Mouse (Mus musculus): ENCODE results near the gene Tmed4. TPM values are rescaled to one million over a fixed set of nuclear protein-coding genes. Genes with fewer than 3 reads are reported as not detected.

Gene Tmed4
- polyA plus RNA-seq, 1 experiment: 66.9 TPM

DNA sequence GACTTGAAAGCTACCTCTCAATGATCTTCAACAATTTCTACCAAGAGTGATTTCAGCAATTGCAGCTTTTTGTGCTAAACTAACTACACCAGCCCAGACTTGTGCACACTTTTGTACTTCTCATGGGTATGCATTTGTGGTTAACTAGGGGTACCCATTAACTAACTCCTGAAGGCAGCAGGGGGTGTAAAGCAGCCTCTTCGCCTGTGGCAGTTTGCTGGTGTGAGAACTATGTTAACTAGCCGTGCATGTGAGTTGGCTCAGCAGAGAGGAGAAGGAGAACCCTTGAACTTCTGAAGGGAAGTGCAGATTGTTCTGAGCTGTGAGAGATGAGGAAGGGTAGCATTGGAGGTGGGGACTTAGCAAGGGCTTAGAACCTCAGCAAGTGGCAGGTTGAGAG lies 28.1 kb upstream of the Tmed4 start:
- Histone ChIP-seq H3ac (ENCODE audit: control insufficient read depth, insufficient read length) (no peak overlapping the region), H3K4me2 (ENCODE audit: low read depth) (no peak overlapping the region), H3K27me3 (ENCODE audit: control insufficient read depth, insufficient read depth, insufficient read length) (no peaks in the 10 kb centered on the region), H3K36me3 (ENCODE audit: control insufficient read depth, insufficient read depth) (peaks cover 35% of the 10 kb centered on the region), H3K79me2 (ENCODE audit: control insufficient read depth, insufficient read depth) (peaks cover 5% of the 10 kb centered on the region), H3K4me3 (no peak overlapping the region)
- no peak for TF ChIP-seq TCF12 (IDR thresholded peaks at IDR 0.05; ENCODE audit: insufficient read depth, poor library complexity, severe bottlenecking)
- no peak for TF ChIP-seq E2F4 (IDR thresholded peaks at IDR 0.05; ENCODE audit: insufficient read depth)

DNA sequence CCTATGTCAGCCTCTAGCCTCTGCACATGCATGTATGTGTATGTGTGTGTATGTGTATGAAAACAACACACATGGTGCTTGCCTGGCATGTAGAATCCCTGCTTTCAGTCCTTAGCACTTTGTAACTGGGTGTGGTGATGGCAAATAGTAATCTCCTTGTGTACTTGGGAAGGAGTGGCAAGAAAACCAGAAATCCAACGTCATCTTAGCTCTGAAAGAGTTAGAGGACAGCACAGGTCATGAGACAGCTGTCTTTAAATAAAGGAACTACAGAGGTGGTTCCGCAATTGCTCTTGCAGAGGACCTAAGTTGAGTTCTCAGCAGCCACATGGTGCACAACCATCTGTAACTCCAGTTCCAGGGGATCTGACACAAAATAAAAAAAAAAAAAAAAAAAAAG lies 24.8 kb upstream of the Tmed4 start:
- TF ChIP-seq CEBPB (IDR thresholded peaks at IDR 0.05; ENCODE audit: insufficient read depth, poor library complexity, severe bottlenecking): no peak
- no peak for TF ChIP-seq TCF3 (IDR thresholded peaks at IDR 0.05; ENCODE audit: insufficient read length, low read depth)
- no peak for TF ChIP-seq SRF (IDR thresholded peaks at IDR 0.05; ENCODE audit: control insufficient read depth, insufficient read length, low read depth)
- Histone ChIP-seq H3ac (ENCODE audit: control insufficient read depth, insufficient read length) (no peak overlapping the region), H3K36me3 (ENCODE audit: control insufficient read depth, insufficient read depth) (peaks cover 39% of the 10 kb centered on the region)

DNA sequence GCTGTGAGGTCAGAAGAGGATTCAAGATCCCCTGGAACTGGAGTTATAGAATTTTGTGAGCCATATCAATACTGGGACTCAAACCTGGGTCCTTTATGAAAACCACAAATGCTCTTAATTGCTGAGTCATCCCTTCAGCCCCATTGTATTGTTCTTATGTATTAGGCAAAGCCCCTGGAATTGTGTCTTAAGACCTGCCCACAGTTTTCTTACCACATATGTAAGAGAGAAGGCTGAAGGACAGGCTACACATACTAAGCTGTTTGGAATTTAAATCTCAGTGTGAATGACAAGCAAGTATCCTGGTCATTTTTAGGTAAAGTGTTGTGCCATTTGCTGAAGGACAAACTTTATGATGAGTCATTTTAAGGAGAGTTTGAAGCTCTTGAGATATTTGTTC lies 21.4 kb upstream of the Tmed4 start:
- no peak for TF ChIP-seq TCF3 (IDR thresholded peaks at IDR 0.05; ENCODE audit: insufficient read length, low read depth)
- no peak for TF ChIP-seq MYOG (IDR thresholded peaks at IDR 0.05; ENCODE audit: control insufficient read depth in 1 of 3, insufficient read depth in 1 of 3, insufficient read length in 2 of 3, low read depth in 2 of 3)
- TF ChIP-seq SRF (IDR thresholded peaks at IDR 0.05; ENCODE audit: control insufficient read depth, insufficient read length, low read depth): no peak
- TF ChIP-seq CEBPB (IDR thresholded peaks at IDR 0.05; ENCODE audit: insufficient read depth, poor library complexity, severe bottlenecking): no peak
- no peak for TF ChIP-seq MYOD1 (IDR thresholded peaks at IDR 0.05; ENCODE audit: control insufficient read depth in 1 of 3, insufficient read length in 2 of 3, low read depth in 2 of 3)
- no peak for TF ChIP-seq MAX (IDR thresholded peaks at IDR 0.05; ENCODE audit: low read depth)
- no peak for TF ChIP-seq TCF12 (IDR thresholded peaks at IDR 0.05; ENCODE audit: insufficient read depth, poor library complexity, severe bottlenecking)
- Histone ChIP-seq H3K27me3 (ENCODE audit: control insufficient read depth, insufficient read depth, insufficient read length) (no peaks in the 10 kb centered on the region), H3K4me3 (no peak overlapping the region), H3K4me2 (ENCODE audit: low read depth) (no peak overlapping the region), H3K36me3 (ENCODE audit: control insufficient read depth, insufficient read depth) (peaks cover 31% of the 10 kb centered on the region), H3ac (ENCODE audit: control insufficient read depth, insufficient read length) (no peak overlapping the region), H3K79me2 (ENCODE audit: control insufficient read depth, insufficient read depth) (peaks cover 64% of the 10 kb centered on the region)

More for the DNA sequence above, 24.8 kb upstream of the Tmed4 start:
- H3K4me2 ChIP-seq (ENCODE audit: low read depth): no peak overlapping the region
- H3K4me3 ChIP-seq: no peak overlapping the region
- H3K27me3 ChIP-seq (ENCODE audit: control insufficient read depth, insufficient read depth, insufficient read length): no peaks in the 10 kb centered on the region
- H3K79me2 ChIP-seq (ENCODE audit: control insufficient read depth, insufficient read depth): peaks cover 38% of the 10 kb centered on the region

DNA sequence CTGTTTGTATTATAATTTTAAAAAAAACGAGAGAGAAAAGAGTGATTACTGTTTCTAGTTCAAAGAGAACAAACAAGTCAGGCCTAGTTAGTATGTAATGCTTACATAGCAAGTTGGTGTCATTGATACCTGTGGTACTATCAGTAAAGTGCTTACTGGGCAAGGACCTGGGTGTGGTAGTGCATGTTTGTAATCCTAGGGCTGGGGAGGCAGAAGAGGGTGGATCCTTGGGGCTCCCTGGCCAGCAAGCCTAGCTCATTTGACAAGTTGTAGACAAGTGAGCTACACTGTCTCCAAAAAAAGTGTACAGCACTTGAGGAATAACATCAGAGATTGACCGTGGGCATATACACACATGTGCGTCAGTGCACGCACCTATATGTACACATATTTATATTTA lies 20.0 kb upstream of the Tmed4 start:
- Histone ChIP-seq H3K4me2 (ENCODE audit: low read depth) (no peak overlapping the region), H3K36me3 (ENCODE audit: control insufficient read depth, insufficient read depth) (peaks cover 27% of the 10 kb centered on the region), H3ac (ENCODE audit: control insufficient read depth, insufficient read length) (no peak overlapping the region), H3K27me3 (ENCODE audit: control insufficient read depth, insufficient read depth, insufficient read length) (no peaks in the 10 kb centered on the region), H3K79me2 (ENCODE audit: control insufficient read depth, insufficient read depth) (peaks cover 59% of the 10 kb centered on the region), H3K4me3 (no peak overlapping the region)
- no peak for TF ChIP-seq E2F4 (IDR thresholded peaks at IDR 0.05; ENCODE audit: insufficient read depth)

DNA sequence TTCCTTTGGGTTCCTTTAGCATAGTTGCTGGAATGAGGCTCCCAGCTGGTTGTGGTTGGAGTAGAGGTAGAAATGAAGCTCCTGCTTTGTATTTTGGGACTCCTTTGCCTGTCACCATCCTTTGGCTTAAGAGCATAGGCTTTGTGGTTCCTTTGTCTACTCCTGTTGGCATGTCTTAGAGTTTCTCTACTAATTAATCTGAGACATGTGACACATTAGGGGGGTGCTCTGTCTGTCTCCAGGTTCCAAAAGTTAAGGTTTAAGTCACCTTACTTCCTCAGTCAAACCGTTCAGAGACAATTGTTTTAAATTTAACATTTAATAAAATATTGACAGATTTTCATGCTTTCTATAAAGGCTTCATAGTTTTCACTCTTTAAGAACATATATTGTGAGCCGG lies 18.9 kb upstream of the Tmed4 start:
- Histone ChIP-seq H3K4me3 (no peak overlapping the region), H3K36me3 (ENCODE audit: control insufficient read depth, insufficient read depth) (peaks cover 17% of the 10 kb centered on the region), H3K79me2 (ENCODE audit: control insufficient read depth, insufficient read depth) (peaks cover 59% of the 10 kb centered on the region), H3K4me2 (ENCODE audit: low read depth) (no peak overlapping the region), H3K27me3 (ENCODE audit: control insufficient read depth, insufficient read depth, insufficient read length) (no peaks in the 10 kb centered on the region), H3ac (ENCODE audit: control insufficient read depth, insufficient read length) (no peak overlapping the region)
- TF ChIP-seq TCF3 (IDR thresholded peaks at IDR 0.05; ENCODE audit: insufficient read length, low read depth): no peak
- TF ChIP-seq CEBPB (IDR thresholded peaks at IDR 0.05; ENCODE audit: insufficient read depth, poor library complexity, severe bottlenecking): no peak
- TF ChIP-seq SRF (IDR thresholded peaks at IDR 0.05; ENCODE audit: control insufficient read depth, insufficient read length, low read depth): no peak
- no peak for TF ChIP-seq POLR2A (IDR thresholded peaks at IDR 0.05; ENCODE audit: insufficient read length, low read depth)
- no peak for TF ChIP-seq USF1 (IDR thresholded peaks at IDR 0.05; ENCODE audit: low read depth)
- TF ChIP-seq TCF12 (IDR thresholded peaks at IDR 0.05; ENCODE audit: insufficient read depth, poor library complexity, severe bottlenecking): no peak
- no peak for TF ChIP-seq MAX (IDR thresholded peaks at IDR 0.05; ENCODE audit: low read depth)

DNA sequence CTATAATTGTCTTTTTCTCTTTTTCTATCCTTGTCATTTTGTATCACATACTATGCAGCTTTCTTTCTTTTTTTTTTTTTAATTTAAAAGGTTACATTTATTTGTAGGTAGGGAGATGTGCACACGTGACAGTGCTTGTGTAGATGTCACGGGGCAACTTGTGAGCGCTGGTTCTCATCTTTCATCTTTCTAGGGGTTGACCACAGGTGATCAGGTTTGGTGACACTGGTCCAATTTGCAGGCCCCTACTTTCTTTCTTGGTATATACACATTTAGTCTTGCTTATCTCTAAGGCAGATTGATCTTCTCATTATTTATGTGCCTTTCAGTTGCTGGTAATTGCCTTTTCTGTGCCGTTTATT lies 18.3 kb upstream of the Tmed4 start:
- H3ac ChIP-seq (ENCODE audit: control insufficient read depth, insufficient read length): no peak overlapping the region

More for the DNA sequence above, 18.3 kb upstream of the Tmed4 start:
- H3K27me3 ChIP-seq (ENCODE audit: control insufficient read depth, insufficient read depth, insufficient read length): no peaks in the 10 kb centered on the region
- peaks cover 59% of the 10 kb centered on the region for H3K79me2 ChIP-seq (ENCODE audit: control insufficient read depth, insufficient read depth)
- no peak for TF ChIP-seq USF1 (IDR thresholded peaks at IDR 0.05; ENCODE audit: low read depth)
- TF ChIP-seq POLR2AphosphoS2 (IDR thresholded peaks at IDR 0.05; ENCODE audit: insufficient read length, low read depth): no peak
- TF ChIP-seq MYOG (IDR thresholded peaks at IDR 0.05; ENCODE audit: control insufficient read depth in 1 of 3, insufficient read depth in 1 of 3, insufficient read length in 2 of 3, low read depth in 2 of 3): no peak
- TF ChIP-seq TCF12 (IDR thresholded peaks at IDR 0.05; ENCODE audit: insufficient read depth, poor library complexity, severe bottlenecking): no peak
- no peak for TF ChIP-seq REST (IDR thresholded peaks at IDR 0.05; ENCODE audit: insufficient read depth, insufficient read length)
- no peak for TF ChIP-seq POLR2A (IDR thresholded peaks at IDR 0.05; ENCODE audit: insufficient read length, low read depth)
- no peak for TF ChIP-seq SRF (IDR thresholded peaks at IDR 0.05; ENCODE audit: control insufficient read depth, insufficient read length, low read depth)
- H3K36me3 ChIP-seq (ENCODE audit: control insufficient read depth, insufficient read depth): peaks cover 11% of the 10 kb centered on the region
- H3K4me3 ChIP-seq: peak overlapping the region; percentile 54
- H3K4me2 ChIP-seq (ENCODE audit: low read depth): peak overlapping the region; percentile 82

Measured in myocyte (in vitro differentiated cells).